Mouse (Mus musculus): ENCODE results near the gene Taf5l.

DNA sequence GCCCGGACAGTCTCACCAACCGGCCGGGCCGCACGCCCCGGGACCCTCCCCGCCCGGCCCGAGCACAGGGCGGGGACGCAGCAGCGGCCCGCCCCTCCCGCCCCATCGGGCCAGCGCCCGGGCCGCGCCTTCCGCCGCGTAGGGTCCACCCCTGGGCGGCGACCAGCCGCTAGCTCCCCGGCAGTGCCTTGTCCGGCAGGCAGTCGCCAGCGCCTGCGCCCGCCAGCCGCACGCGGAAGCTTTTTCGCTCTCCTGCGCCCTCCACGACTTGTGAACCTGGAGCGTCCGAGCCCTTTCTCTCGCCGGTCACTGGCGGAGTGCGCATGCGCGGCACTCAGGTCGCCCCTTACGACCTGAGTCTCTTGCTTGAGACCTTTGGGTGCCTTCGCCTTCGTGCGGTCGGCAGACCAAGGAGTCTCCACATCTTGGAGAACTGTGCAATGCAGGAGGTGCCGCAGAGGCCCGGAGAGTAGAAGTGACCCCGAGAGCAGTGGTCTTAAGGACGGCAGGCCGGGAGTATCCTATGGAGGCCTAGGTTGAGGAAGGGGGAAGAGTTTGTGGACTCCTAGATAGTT, 38.3 kb downstream of the Taf5l start, which contains the start of gene Abcb10:
- TF ChIP-seq POLR2A (IDR thresholded peaks at IDR 0.05; ENCODE audit: borderline replicate concordance, insufficient read depth, low read length) (peak; percentile 54), CTCF (IDR thresholded peaks at IDR 0.05; ENCODE audit: borderline replicate concordance, insufficient read depth, low read depth, low read length) (no peak)
